Mouse (Mus musculus) CD4-positive helper T cell, adult 2 months (primary cell): ENCODE data around the gene Fam213a.
"Not testable (repeated sequence)": the region's sequence is repeated elsewhere in the genome, so short reads cannot be mapped to it uniquely, and the experiment has no call there.

Experiments used
- DNase-seq: peaks from one replicate; pipeline ENCODE4 v3.0.0-alpha.2; 2012; ENCODE audit warnings: low read depth, missing footprints, low spot score

Fam213a gene

GRCm38 (mm10) chr14:41013630-41014613, at the start of gene Fam213a:
Gene Fam213a (minus strand): TSS chr14:41013788.
- DNase-seq: peak; percentile 92

- not testable (repeated sequence) for DNase-seq
Observed at GRCm38 (mm10) chr14:41053190-41053589, 39.6 kb upstream of the Fam213a start.

- DNase-seq: no peak
Observed at GRCm38 (mm10) chr14:41052481-41052880, 38.9 kb upstream of the Fam213a start.

GRCm38 (mm10) chr14:41050471-41050870, 36.9 kb upstream of the Fam213a start:
- DNase-seq: peak; percentile 66

- DNase-seq: no peak
Observed at GRCm38 (mm10) chr14:41047402-41047801, 33.8 kb upstream of the Fam213a start.

- DNase-seq: peak; percentile 54
Observed at GRCm38 (mm10) chr14:41035146-41035798, 21.7 kb upstream of the Fam213a start.

- peak; percentile 80 for DNase-seq
Observed at GRCm38 (mm10) chr14:41033135-41034110, 19.8 kb upstream of the Fam213a start.

- no peak for DNase-seq
Observed at GRCm38 (mm10) chr14:41030989-41031513, 17.5 kb upstream of the Fam213a start.

- DNase-seq: no peak
Observed at GRCm38 (mm10) chr14:41029303-41029702, 15.7 kb upstream of the Fam213a start.

GRCm38 (mm10) chr14:41025594-41026284, 12.2 kb upstream of the Fam213a start:
- DNase-seq: no peak

- DNase-seq: no peak
Observed at GRCm38 (mm10) chr14:41025087-41025486, 11.5 kb upstream of the Fam213a start.

GRCm38 (mm10) chr14:41021246-41021645, 7.7 kb upstream of the Fam213a start:
- no peak for DNase-seq

GRCm38 (mm10) chr14:41017460-41017859, 3.9 kb upstream of the Fam213a start:
- no peak for DNase-seq

- DNase-seq: no peak
Observed at GRCm38 (mm10) chr14:41014701-41015240, 1.2 kb upstream of the Fam213a start.

- DNase-seq: no peak
Observed at GRCm38 (mm10) chr14:41013143-41013542, 445 bp downstream of the Fam213a start.

GRCm38 (mm10) chr14:41011916-41012315, 1.7 kb downstream of the Fam213a start:
- no peak for DNase-seq

GRCm38 (mm10) chr14:41008138-41008537, 5.5 kb downstream of the Fam213a start:
- no peak for DNase-seq

- DNase-seq: no peak
Observed at GRCm38 (mm10) chr14:41007641-41008040, 5.9 kb downstream of the Fam213a start.

- no peak for DNase-seq
Observed at GRCm38 (mm10) chr14:41006899-41007298, 6.7 kb downstream of the Fam213a start.

- DNase-seq: no peak
Observed at GRCm38 (mm10) chr14:41006263-41006662, 7.3 kb downstream of the Fam213a start.
